Mouse (Mus musculus): Measurements from ENCODE around the gene Dthd1.

Gene Dthd1

GRCm38 (mm10) chr5:62864348-62864747 is 50.7 kb downstream of the Dthd1 start:
- DNase-seq (ENCODE audit: low spot score), result no peak

- DNase-seq (ENCODE audit: low spot score), result no peak
Measured at GRCm38 (mm10) chr5:62867003-62867402, 53.4 kb downstream of the Dthd1 start.

GRCm38 (mm10) chr5:62879530-62879929 is 65.9 kb downstream of the Dthd1 start:
- DNase-seq (ENCODE audit: low spot score), result no peak

- DNase-seq (ENCODE audit: low spot score), result peak; percentile 4
Measured at GRCm38 (mm10) chr5:62895326-62895725, 81.7 kb downstream of the Dthd1 start.

GRCm38 (mm10) chr5:62906954-62907353 is 93.3 kb downstream of the Dthd1 start:
- no peak for DNase-seq (ENCODE audit: low spot score)

GRCm38 (mm10) chr5:62909074-62909473 is 95.5 kb downstream of the Dthd1 start:
- DNase-seq (ENCODE audit: low spot score), result no peak

- DNase-seq (ENCODE audit: low spot score), result peak; percentile 10
Measured at GRCm38 (mm10) chr5:62924616-62925015, 111.0 kb downstream of the Dthd1 start.

Measured in lung, postnatal 25 days (tissue).